Mouse (Mus musculus) bone marrow macrophage, adult 2 months (primary cell): Measurements from ENCODE around the gene Matn4.

ENCODE experiments used
- CTCF ChIP-seq: IDR thresholded peaks from 2 replicates; pipeline ENCODE4 v1.5.1; 2012; ENCODE audit warnings: low read depth, mild to moderate bottlenecking, low read length, moderate library complexity
- POLR2A ChIP-seq: IDR thresholded peaks from 2 replicates; pipeline ENCODE4 v1.6.1; 2012; ENCODE audit warnings: mild to moderate bottlenecking, low read depth, low read length, borderline replicate concordance

DNA sequence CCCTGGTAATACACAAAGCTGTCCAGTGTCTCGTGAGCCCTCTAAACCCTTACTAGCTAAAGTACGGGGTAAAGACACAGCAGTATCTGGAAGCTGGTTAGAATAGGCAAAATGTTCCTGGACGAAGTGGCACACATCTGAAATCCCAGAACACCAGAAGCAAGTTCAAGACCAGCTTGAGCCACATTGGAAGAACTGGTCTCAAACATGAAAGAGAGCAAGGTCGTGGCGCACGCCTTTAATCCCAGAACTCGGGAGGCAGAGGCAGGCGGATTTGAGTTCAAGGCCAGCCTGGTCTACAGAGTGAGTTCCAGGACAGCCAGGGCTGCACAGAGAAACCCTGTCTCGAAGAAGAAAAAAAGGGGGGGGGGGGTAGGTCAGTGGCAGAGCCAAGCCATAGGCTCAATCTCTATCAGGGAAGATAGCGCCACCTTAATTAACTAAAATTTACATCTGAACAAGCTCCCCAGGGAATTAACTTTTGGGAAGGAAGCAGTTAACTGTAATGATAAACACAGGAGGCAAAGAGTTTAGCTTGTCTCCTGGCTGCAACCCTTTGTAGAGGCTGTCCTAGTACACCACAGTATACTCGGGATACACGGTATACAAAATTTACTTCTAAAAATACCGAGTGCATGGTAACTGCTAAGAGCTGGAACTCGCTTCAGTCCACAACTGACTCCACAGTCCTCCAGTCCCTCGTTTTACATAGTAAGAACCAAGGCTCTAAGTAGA lies 25.1 kb upstream of the Matn4 start:
- TF ChIP-seq POLR2A (no peak), CTCF (no peak)
